Mouse (Mus musculus): ENCODE results near the gene Gucy2c.

- TF ChIP-seq ETS1 (IDR thresholded peaks at IDR 0.05; ENCODE audit: low read depth, low read length) = no peak
- TF ChIP-seq POLR2AphosphoS2 (IDR thresholded peaks at IDR 0.05; ENCODE audit: low read length) = no peak
- no peak for TF ChIP-seq GABPA (IDR thresholded peaks at IDR 0.05; ENCODE audit: low read depth, low read length)
- no peak for TF ChIP-seq CTCF (IDR thresholded peaks at IDR 0.05 in 2 of 3, conservative IDR thresholded peaks at IDR 0.05 in 1 of 3; ENCODE audit: control insufficient read depth in 1 of 3, insufficient read depth in 1 of 3, low read depth in 2 of 3, low read length in 3 of 3, poor library complexity in 1 of 3, severe bottlenecking in 1 of 3)
- TF ChIP-seq ZMIZ1 (IDR thresholded peaks at IDR 0.05; ENCODE audit: low read depth, low read length) = no peak; the same call in 1 of the 2 replicates
- TF ChIP-seq POLR2A (IDR thresholded peaks at IDR 0.05; ENCODE audit: control insufficient read depth in 1 of 2, insufficient read depth in 1 of 2, low read depth in 1 of 2, low read length in 2 of 2, poor library complexity in 1 of 2) = no peak
- TF ChIP-seq NRF1 (IDR thresholded peaks at IDR 0.05; ENCODE audit: insufficient read depth, low read depth, low read length, poor library complexity, severe bottlenecking) = no peak
- no peak for TF ChIP-seq USF2 (IDR thresholded peaks at IDR 0.05; ENCODE audit: borderline replicate concordance in 1 of 2, insufficient read depth in 1 of 2, low read depth in 1 of 2, low read length in 2 of 2)
- no peak for TF ChIP-seq CHD2 (IDR thresholded peaks at IDR 0.05; ENCODE audit: low read length)
These were observed 47.1 kb upstream of the Gucy2c start for GRCm38 (mm10) chr6:136828681-136829080.

Measured in MEL (cell line).